Mouse (Mus musculus) urinary bladder, postnatal 4 days (tissue): ENCODE measurements around the gene Vmn1r204.
"Not testable (repeated sequence)": the region's sequence is repeated elsewhere in the genome, so short reads cannot be mapped to it uniquely, and the experiment has no call there.

ENCODE experiments used
- DNase-seq, 2 experiments: peaks; one replicate each; pipeline ENCODE4 v3.0.0; 2021 to 2022; ENCODE audit warnings: low spot score in 2 of 2

The Vmn1r204 gene

DNA sequence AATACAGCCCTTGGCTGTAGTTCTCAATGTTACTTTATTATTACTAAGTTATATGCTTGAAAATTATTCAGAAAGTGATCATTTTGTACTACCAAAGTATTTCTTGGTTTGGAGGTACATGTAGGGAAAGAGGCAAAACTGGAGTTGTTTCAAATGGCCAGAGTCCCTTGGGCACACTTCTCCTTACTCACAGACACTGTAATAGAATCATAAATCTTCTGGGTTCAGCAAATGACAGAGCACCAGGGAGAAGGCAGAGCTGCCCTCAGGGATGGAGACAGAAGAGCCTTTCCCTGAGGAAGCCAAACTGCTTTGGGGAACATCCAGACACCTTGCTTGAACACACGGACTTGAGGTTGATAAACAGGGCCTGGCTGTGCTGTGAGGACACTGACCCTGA, at the start of gene Vmn1r204:
Vmn1r204 (plus strand) TSS at position 301 of the 400 bp plus-strand sequence.
- not testable (repeated sequence) for DNase-seq

DNA sequence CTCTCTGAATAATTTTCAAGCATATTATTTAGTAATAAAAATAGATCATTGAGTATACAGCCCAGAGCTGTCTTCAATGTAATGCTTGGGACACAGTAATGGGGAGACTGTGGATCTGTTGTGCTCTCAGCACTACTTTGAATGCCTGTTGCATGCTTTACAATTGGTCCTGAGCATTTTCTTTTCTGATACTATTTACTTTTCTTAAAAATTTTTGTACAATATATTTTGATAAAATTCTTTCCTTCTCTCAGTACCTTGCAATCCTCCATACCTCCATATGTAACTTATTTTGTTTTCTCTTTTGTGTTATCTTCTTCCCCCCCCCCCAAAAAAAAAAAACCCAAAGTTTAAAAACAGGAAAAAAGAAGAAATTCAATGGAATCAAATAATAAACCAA, 47.7 kb upstream of the Vmn1r204 start, which contains the start of gene Vmn1r202:
Vmn1r202 (minus strand) TSS at position 101 of the 400 bp plus-strand sequence.
- no peak for DNase-seq

DNA sequence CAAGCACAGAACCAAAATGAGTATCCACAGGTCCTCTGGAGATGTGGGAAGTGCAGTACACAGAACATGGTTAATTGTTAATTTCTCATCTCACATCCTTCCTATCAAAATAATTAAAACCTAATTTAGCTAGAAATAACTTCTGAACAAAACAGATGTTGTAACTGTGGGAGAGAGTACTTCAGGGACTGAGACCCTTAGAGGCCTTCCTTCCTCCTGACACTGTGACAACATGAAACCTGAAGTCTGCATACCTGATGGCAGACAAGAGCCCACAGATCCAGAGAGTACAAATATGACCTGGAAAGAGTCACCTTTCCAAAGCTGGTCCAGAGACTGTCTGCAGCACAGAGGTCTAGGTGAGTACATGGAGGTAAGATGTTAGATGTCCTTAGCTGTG, 35.2 kb upstream of the Vmn1r204 start, which contains the start of gene Vmn1r203:
Vmn1r203 (plus strand) TSS at position 301 of the 400 bp plus-strand sequence.
- DNase-seq = no peak

DNA sequence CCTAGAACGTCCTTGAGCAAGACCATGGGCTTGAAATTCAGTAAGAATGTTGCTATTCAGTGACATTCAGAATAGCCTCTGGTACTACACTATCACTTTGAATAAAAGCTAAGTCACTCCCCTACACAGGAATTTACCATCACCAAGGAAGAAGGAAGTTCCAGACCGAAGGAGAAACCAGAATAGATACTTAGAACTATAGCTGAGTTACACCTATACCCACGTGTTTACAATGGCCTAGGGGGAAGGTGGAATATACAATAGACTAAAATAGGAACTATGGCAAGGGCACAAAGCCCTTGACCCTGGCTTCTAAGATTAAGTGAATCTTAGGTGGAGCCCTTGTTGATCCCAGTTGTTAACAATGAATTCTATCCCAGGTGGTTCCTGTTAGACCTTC, 21.9 kb downstream of the Vmn1r204 start:
- not testable (repeated sequence) for DNase-seq

DNA sequence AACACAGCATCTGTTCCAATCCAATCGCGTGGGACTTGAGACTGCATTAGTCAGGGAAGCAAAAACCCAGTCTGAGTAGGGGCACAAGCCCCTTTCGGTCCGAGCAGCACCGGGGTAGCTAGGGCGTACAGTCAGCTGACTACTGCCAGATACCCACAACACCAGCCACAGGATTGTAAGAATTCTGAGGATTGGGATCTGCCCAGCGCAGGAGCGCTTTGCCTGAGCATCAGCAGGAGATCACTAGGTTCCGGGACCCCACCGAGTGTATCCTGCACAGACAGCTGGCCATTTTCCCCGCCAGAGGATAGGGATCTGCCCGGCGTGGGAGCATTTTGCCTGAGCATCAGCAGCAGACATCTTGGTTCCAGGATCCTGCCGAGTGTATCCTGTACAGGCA, 30.3 kb downstream of the Vmn1r204 start:
- not testable (repeated sequence) for DNase-seq

DNA sequence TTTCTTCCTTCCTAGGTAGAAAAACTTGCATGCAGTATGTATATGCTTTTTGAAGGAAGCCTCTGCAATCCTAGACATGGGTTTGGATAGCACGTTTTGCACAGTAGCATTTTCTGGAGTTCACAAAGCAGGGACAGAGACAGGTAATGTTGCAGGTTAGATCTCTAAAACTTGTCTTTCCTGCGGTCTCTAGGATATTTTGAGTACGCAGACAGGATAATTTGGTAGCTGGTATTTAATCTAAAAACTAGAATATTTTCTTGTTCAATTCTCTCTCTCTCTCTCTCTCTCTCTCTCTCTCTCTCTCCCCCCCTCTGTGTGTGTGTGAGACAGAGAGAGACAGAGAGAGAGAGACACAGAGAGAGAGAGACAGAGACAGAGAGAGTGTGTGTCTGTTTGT, 39.9 kb downstream of the Vmn1r204 start, which contains the start of gene Vmn1r205:
Vmn1r205 (minus strand) TSS at position 101 of the 400 bp plus-strand sequence.
- DNase-seq = no peak
